Mouse (Mus musculus): ENCODE data around the gene Tmem205.

Gene Tmem205

DNA sequence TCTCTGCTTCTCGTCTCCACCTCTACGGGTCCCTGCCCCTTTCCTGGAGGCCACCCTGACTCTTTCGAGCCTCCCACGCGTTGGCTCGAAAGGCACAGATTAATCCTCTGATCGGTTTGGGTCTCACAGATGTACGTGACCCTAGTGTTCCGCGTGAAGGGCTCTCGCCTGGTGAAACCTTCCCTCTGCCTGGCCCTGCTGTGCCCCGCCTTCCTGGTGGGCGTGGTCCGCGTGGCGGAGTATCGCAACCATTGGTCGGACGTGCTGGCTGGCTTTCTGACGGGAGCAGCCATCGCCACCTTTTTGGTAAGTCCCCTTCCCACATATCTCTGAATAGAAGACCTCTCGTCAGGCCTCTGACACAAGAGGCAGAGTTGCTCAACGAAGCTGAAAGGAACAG lies 16.9 kb upstream of the Tmem205 start:
- no peak for DNase-seq (ENCODE audit: low spot score in 2 of 2)

DNA sequence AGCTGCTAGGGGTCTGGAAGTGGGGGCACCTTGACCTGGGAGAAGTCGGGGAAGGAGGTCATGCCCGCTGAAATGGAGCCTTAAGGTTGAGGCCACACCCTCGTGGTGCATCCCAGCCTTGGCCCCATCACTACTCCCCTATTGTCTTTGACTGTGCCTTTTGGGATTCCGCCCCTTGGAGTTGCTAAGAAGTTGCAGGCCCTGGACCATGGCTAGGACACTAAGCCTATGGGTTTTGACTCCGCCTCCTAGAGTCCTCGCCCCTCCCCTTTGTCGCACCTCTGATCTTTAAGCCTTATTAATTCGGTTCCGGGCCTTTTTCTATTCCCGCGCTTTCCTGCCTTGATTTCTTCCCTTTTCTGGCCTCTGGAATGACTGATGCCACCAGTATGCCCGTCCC lies 16.3 kb upstream of the Tmem205 start:
- no peak for DNase-seq (ENCODE audit: low spot score in 2 of 2)

GRCm38 (mm10) chr9:21943046-21943445 lies 15.7 kb upstream of the Tmem205 start:
- DNase-seq (ENCODE audit: low spot score in 2 of 2), result no peak

DNA sequence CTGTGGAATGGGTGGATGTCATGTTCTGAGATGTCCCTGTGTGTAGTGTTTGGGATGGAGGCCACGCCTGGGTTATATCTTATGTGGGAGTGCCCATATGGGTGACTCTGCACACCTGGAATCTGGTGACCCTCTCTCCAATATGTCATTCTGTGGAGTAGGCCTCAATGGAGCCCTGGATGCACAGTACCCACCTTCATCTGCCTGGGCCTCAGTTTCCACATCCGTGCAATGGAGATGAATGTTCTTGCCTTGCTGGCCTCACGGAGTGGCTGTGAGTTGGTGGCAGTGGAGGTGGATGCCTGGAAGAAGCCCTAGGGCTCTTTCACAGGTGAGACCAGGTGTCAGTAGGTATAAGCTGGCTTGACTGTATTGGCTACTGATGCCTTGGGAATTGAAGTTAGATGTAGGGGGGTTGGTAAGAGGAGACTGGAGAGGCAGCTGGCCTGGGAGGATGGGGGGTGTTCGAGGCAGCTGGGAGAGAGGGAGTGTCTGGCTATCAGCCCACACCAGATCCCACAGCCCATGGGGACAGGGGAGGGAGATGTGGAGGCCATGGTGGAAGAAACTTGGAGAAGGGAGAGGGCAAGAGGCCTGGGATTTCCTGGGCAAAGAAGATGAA lies 11.0 kb upstream of the Tmem205 start:
- DNase-seq (ENCODE audit: low spot score in 2 of 2), result no peak

DNA sequence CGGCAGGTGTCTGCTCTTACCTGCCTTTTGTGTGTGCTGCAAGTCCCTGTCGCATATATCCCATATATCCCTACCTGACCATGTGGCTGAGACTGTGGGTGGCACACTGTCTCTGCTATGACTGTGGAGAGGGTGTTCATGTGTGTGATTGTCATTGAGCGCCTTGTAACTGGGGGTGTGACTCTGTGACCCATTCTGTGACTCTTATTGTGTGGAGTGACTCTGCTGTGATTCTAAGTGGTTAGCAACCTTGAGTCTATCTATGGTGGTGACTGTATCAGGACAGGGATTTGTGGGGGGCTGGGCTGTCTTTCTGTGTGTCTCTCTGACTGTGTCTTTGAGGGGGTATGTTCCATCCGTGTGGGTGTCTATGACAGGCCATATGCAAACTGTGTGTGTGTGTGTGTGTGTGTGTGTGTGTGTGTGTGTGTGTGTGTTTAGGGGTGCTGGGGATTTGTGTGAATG lies 10.4 kb upstream of the Tmem205 start:
- no peak for DNase-seq (ENCODE audit: low spot score in 2 of 2)

- peak; percentile 73 to 76 for DNase-seq (ENCODE audit: low spot score in 2 of 2)
Measured at GRCm38 (mm10) chr9:21936692-21937570, 9.6 kb upstream of the Tmem205 start, which contains the start of gene Plppr2. Gene Plppr2, plus strand, starts transcription at chr9:21937033.

GRCm38 (mm10) chr9:21935466-21936131 lies 8.2 kb upstream of the Tmem205 start:
- DNase-seq (ENCODE audit: low spot score in 2 of 2), result no peak

DNA sequence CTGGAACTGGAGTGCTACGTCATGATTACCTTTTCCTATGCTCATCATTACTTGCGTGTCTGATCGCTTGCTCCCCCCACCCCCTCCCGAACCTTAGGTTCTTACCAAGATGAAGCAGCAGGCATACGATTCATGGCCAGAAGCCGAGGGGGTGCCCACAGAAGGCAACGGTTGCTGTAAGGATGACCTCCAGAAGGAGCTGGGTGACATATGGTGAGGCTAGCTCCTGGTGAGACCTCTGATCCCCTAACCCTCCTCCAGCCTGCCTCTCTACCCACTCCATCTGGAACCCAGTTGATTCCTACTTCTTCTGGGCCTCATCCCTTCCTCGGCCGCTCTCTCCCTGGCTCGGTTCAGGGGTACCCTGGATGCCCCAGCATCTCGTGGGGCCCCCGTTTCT lies 6.7 kb upstream of the Tmem205 start:
- no peak for DNase-seq (ENCODE audit: low spot score in 2 of 2)

GRCm38 (mm10) chr9:21932445-21933137 lies 5.2 kb upstream of the Tmem205 start:
- DNase-seq (ENCODE audit: low spot score in 2 of 2), result no peak

DNA sequence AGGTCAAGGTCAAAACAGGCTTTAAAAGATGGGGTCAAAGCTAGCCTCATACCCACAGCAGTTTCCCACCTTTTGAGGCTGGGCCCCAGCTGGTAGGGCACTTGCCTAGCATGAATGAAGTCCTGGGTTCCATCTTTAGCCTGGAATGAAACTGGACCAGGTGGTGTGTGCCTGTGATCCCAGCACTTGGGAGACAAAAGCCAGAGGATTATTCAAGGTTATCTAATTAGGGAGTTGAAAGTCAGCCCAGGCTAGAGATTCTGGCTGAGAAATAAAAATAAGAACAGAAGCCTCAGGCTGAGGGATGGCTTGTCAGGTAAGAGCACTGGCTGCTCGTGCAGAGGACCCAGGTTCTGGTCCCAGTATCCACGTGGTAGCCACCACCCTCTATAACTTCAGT lies 4.7 kb upstream of the Tmem205 start:
- no peak for DNase-seq (ENCODE audit: low spot score in 2 of 2)

DNA sequence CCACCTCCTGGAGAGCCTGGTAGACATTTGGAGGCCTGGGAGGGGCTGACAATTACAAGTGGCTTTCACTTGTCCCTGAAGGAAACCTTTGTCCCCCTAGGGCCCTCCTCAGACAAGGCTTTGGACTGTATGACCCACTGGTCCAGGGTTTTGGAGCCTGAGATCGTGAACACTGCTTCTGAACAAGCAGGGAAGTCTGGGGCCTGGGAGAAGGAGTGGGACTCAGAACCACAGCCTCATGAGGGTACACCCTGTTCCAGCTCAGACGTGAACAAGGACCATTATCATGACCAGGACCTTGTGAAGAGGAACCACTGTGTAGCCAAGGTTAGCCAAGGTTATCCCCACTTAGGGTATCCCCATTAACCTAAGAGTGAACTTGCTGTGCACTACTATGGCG lies 1.9 kb upstream of the Tmem205 start:
- no peak for DNase-seq (ENCODE audit: low spot score in 2 of 2)

- no peak for DNase-seq (ENCODE audit: low spot score in 2 of 2)
Measured at GRCm38 (mm10) chr9:21926784-21927183, 572 bp downstream of the Tmem205 start.

GRCm38 (mm10) chr9:21926155-21926554 lies 1.2 kb downstream of the Tmem205 start:
- no peak for DNase-seq (ENCODE audit: low spot score in 2 of 2)

GRCm38 (mm10) chr9:21925506-21925905 lies 1.9 kb downstream of the Tmem205 start:
- no peak for DNase-seq (ENCODE audit: low spot score in 2 of 2)

DNA sequence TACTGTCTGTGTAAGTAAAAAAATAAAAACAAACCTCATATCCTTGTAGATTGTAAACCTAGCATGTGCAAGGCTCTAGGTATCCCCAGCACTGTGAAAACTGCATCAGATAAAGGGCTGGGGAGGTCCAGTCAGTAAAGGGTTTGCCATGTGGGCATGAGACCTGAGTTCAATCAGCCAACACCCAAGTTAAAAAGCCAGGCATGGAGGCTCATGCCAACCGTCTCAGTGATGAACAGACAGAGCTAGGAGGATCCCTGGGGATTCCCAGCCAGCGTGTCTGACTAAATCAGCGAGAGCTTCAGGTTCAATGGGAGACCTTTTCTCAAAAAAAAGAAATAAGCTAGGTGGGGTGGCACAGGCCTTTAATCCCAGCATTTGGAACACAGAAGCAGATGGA lies 2.3 kb downstream of the Tmem205 start:
- no peak for DNase-seq (ENCODE audit: low spot score in 2 of 2)

DNA sequence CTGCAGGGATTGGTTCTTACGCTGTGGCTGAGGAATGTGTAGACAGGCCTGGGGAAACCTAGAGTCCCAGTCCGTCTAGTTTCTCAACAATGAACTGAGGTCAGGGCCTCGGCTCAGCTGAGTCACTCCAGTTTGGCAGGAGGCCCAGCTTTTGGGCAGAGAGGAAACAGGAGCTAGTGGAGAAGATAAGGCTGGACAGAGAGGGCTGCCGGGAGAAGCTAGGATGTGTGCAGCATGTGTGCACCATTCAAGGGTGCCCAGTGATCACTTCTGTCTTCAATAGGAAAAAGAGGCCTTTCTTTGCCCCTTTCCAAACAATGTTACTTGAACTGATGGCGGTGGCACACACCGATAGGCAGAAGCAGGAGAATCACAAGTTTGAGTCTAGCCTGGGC lies 3.3 kb downstream of the Tmem205 start:
- DNase-seq (ENCODE audit: low spot score in 2 of 2), result no peak

DNA sequence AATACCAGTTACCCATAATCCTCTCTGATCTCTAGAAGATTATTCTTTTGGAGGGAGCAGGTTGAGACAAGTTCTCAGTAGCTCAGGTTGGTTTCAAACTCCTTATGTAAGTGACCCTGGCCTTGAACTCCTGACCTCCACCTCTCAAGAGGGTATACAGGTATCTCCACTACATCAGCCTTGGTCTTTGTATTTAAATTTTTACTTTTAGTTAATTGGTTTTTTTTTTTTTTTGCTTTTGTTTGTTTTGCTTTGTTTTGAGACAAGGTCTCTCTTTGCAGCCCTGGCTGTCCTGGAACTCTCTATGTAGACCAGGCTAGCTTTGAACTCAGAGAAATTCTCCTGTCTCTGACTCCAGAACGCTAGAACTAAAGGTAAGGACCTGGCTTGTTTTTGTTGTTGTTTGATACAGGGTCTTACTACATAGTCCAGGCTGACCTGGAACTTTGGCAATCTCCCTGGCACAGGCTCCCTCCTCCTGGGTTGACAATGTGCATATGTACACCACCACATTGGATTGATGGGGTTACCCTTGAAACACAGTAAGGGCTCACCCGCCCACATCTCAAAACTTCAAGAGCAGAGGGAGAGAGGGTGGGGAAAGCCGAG lies 3.8 kb downstream of the Tmem205 start:
- no peak for DNase-seq (ENCODE audit: low spot score in 2 of 2)

DNA sequence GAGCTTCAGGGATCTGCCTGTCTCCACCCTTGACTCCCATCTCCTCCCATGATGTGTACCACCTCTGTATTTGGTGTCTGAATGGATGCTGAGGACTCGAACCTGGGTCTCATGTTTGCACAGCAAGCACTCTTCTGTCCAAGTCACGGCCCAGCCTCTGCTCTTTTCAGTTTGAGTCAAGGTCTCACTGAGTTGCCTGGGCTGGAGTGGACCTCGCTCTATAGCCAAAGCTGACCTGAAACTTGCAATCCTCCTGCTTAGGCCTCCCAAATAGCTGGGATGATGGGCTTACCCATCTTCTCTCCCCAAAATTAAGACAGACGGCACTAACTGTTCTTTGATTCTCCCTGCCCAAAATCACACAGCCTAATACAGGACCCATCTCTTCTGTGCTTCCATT lies 4.3 kb downstream of the Tmem205 start:
- no peak for DNase-seq (ENCODE audit: low spot score in 2 of 2)

- no peak for DNase-seq (ENCODE audit: low spot score in 2 of 2)
Measured at GRCm38 (mm10) chr9:21918692-21919384, 8.5 kb downstream of the Tmem205 start.

DNA sequence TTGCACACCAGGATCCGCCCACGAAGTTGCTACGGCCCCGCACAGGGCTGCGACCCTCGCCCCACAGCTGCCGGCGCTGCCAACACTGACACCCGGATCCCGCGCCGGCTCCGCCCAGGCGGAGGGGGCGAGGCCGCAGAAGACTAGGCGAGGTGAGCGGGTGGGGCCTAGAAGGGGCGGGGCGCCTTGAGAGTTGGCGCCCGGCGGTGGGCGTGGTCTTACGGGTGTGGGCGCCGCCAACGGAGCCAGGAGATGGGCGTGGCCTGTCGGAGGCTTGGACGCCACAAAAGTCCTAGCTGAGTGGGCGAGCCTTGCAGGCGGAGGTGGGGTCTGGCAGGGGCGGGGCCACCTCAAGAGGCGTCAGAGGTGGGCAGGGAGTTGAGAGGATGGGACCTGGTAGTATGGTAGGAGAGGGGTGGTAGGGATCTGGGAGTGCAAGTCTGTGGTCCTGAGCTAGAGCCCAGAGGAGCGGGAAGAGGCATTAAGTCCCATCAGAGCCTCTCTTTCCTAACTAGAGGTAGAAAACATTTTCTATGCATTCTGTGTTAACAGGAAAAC lies 9.2 kb downstream of the Tmem205 start, which contains the start of gene Rab3d:
Gene Rab3d, minus strand, starts transcription at position 158 of the 558 bp plus-strand sequence.
- peak; percentile 92 to 97 for DNase-seq (ENCODE audit: low spot score in 2 of 2)

All from thymus, postnatal 10 days (tissue).